Mouse (Mus musculus) MEL (cell line): ENCODE measurements around the gene Rnf26. TPM values are rescaled to one million over a fixed set of nuclear protein-coding genes. Genes with fewer than 3 reads are reported as not detected.

Source experiments
- DNase-seq: peaks from one replicate; pipeline ENCODE4 v3.0.0; 2011; ENCODE audit warnings: low read depth, low spot score
- H3K27ac ChIP-seq: 2 replicates; pipeline ENCODE4 v1.5.1; 2012; ENCODE audit warnings: low read depth, mild to moderate bottlenecking, control low read depth, low read length, moderate library complexity; ENCODE audit not compliant: control insufficient read depth
- H3K27me3 ChIP-seq, 2 experiments: fragments of 150-350 bp in 1 of 2; sonication (generic) in 1 of 2; 2 replicates each; pipeline ENCODE4 v1.6.1; 2012; ENCODE audit warnings: low read length in 2 of 2, mild to moderate bottlenecking in 2 of 2, improper control_type of control experiment in 1 of 2, moderate library complexity in 1 of 2; ENCODE audit not compliant: insufficient read depth in 2 of 2, control insufficient read depth in 1 of 2
- H3K36me3 ChIP-seq, 2 experiments: 2 replicates each; pipeline ENCODE4 v1.6.1; 2012 to 2014; ENCODE audit warnings: low read length in 2 of 2, improper control_type of control experiment in 1 of 2, inconsistent platforms in 1 of 2, mild to moderate bottlenecking in 1 of 2; ENCODE audit not compliant: insufficient read depth in 2 of 2, control insufficient read depth in 1 of 2
- H3K4me1 ChIP-seq, 2 experiments: fragments of 150-350 bp in 1 of 2; sonication (generic) in 1 of 2; 2 replicates each; pipeline ENCODE4 v1.6.1; 2012; ENCODE audit warnings: low read length in 2 of 2, improper control_type of control experiment in 1 of 2, mild to moderate bottlenecking in 1 of 2; ENCODE audit not compliant: insufficient read depth in 2 of 2, control insufficient read depth in 1 of 2
- H3K4me3 ChIP-seq, 2 experiments: fragments of 150-350 bp in 1 of 2; sonication (generic) in 1 of 2; 2 replicates each; pipeline ENCODE4 v1.5.1; 2012; ENCODE audit warnings: low read depth in 2 of 2, low read length in 2 of 2, mild to moderate bottlenecking in 2 of 2, moderate library complexity in 2 of 2, control low read depth in 1 of 2, improper control_type of control experiment in 1 of 2; ENCODE audit not compliant: control insufficient read depth in 1 of 2, insufficient read depth in 1 of 2
- H3K79me2 ChIP-seq: 2 replicates; pipeline ENCODE4 v1.6.1; 2012; ENCODE audit warnings: mild to moderate bottlenecking, low read length, moderate library complexity; ENCODE audit not compliant: control insufficient read depth, poor library complexity, insufficient read depth
- H3K9ac ChIP-seq: 2 replicates; pipeline ENCODE4 v1.6.1; 2012; ENCODE audit warnings: low read depth, mild to moderate bottlenecking, control low read depth, low read length, moderate library complexity; ENCODE audit not compliant: control insufficient read depth, poor library complexity, severe bottlenecking
- H3K9me3 ChIP-seq: fragments of 150-350 bp; sonication (generic); replicated peaks from 2 replicates; pipeline ENCODE4 v1.6.1; 2012; ENCODE audit warnings: mild to moderate bottlenecking, low read length, improper control_type of control experiment, moderate library complexity; ENCODE audit not compliant: insufficient read depth
- BHLHE40 ChIP-seq: IDR thresholded peaks from 2 replicates; pipeline ENCODE4 v1.6.1; 2012; ENCODE audit warnings: low read depth, mild to moderate bottlenecking, inconsistent platforms, low read length, improper control_type of control experiment, borderline replicate concordance
- CHD2 ChIP-seq: IDR thresholded peaks from 2 replicates; pipeline ENCODE4 v1.6.1; 2011; ENCODE audit warnings: low read length, improper control_type of control experiment
- CTCF ChIP-seq, 3 experiments: IDR thresholded peaks in 2 of 3; conservative IDR thresholded peaks in 1 of 3; 2 replicates each; pipeline ENCODE4 v1.5.1; 2011 to 2012; ENCODE audit warnings: low read length in 3 of 3, low read depth in 2 of 3, mild to moderate bottlenecking in 2 of 3, improper control_type of control experiment in 1 of 3, inconsistent platforms in 1 of 3, mixed read lengths in 1 of 3, moderate library complexity in 1 of 3; ENCODE audit not compliant: control insufficient read depth in 1 of 3, insufficient read depth in 1 of 3, poor library complexity in 1 of 3, severe bottlenecking in 1 of 3
- E2F4 ChIP-seq: IDR thresholded peaks from 2 replicates; pipeline ENCODE4 v1.6.1; 2011; ENCODE audit warnings: low read depth, low read length, improper control_type of control experiment, borderline replicate concordance
- ELF1 ChIP-seq: IDR thresholded peaks from 2 replicates; pipeline ENCODE4 v1.6.1; 2014; ENCODE audit warnings: low read depth, mild to moderate bottlenecking, inconsistent platforms, low read length, improper control_type of control experiment, moderate library complexity
- EP300 ChIP-seq, 2 experiments: IDR thresholded peaks; 2 replicates each; pipeline ENCODE4 v1.6.1; 2011; ENCODE audit warnings: improper control_type of control experiment in 2 of 2, low read length in 2 of 2, low read depth in 1 of 2, mild to moderate bottlenecking in 1 of 2
- GABPA ChIP-seq: IDR thresholded peaks from 2 replicates; pipeline ENCODE4 v1.6.1; 2012; ENCODE audit warnings: low read depth, mild to moderate bottlenecking, inconsistent platforms, low read length, improper control_type of control experiment, moderate library complexity
- JUND ChIP-seq: IDR thresholded peaks from 2 replicates; pipeline ENCODE4 v1.6.1; 2011; ENCODE audit warnings: low read depth, mild to moderate bottlenecking, improper control_type of control experiment, low read length
- MAFK ChIP-seq: IDR thresholded peaks from 2 replicates; pipeline ENCODE4 v1.6.1; 2011; ENCODE audit warnings: low read depth, mild to moderate bottlenecking, low read length, improper control_type of control experiment, borderline replicate concordance
- MAX ChIP-seq: IDR thresholded peaks from 2 replicates; pipeline ENCODE4 v1.6.1; 2011; ENCODE audit warnings: low read length, improper control_type of control experiment
- MAZ ChIP-seq: IDR thresholded peaks from 2 replicates; pipeline ENCODE4 v1.6.1; 2012; ENCODE audit warnings: low read depth, mild to moderate bottlenecking, inconsistent platforms, low read length, improper control_type of control experiment
- MEF2A ChIP-seq: IDR thresholded peaks from 2 replicates; pipeline ENCODE4 v1.6.1; 2014; ENCODE audit warnings: low read depth, mild to moderate bottlenecking, inconsistent platforms, low read length, improper control_type of control experiment; ENCODE audit not compliant: poor library complexity, insufficient replicate concordance, severe bottlenecking; ENCODE audit errors: extremely low read depth
- MXI1 ChIP-seq: IDR thresholded peaks from 2 replicates; pipeline ENCODE4 v1.6.1; 2011; ENCODE audit warnings: mild to moderate bottlenecking, low read depth, low read length, improper control_type of control experiment
- MYB ChIP-seq: IDR thresholded peaks from 2 replicates; pipeline ENCODE4 v1.6.1; 2011; ENCODE audit warnings: mild to moderate bottlenecking, low read depth, low read length, improper control_type of control experiment
- MYC ChIP-seq: IDR thresholded peaks from 2 replicates; pipeline ENCODE4 v1.6.1; 2011; ENCODE audit warnings: low read depth, mild to moderate bottlenecking, low read length, improper control_type of control experiment, moderate library complexity
- NRF1 ChIP-seq: IDR thresholded peaks from 2 replicates; pipeline ENCODE4 v1.6.1; 2014; ENCODE audit warnings: low read depth, mild to moderate bottlenecking, inconsistent platforms, low read length, improper control_type of control experiment, moderate library complexity; ENCODE audit not compliant: poor library complexity, insufficient read depth, severe bottlenecking
- POLR2AphosphoS2 ChIP-seq: IDR thresholded peaks from 2 replicates; pipeline ENCODE4 v1.6.1; 2011; ENCODE audit warnings: low read length, improper control_type of control experiment
- RAD21 ChIP-seq: IDR thresholded peaks from 2 replicates; pipeline ENCODE4 v1.6.1; 2011; ENCODE audit warnings: mild to moderate bottlenecking, low read depth, low read length, improper control_type of control experiment
- SIN3A ChIP-seq: IDR thresholded peaks from 2 replicates; pipeline ENCODE4 v1.6.1; 2012; ENCODE audit warnings: low read length, improper control_type of control experiment, inconsistent platforms
- SMC3 ChIP-seq: IDR thresholded peaks from 2 replicates; pipeline ENCODE4 v1.6.1; 2011; ENCODE audit warnings: low read depth, low read length, improper control_type of control experiment
- TCF12 ChIP-seq: IDR thresholded peaks from 2 replicates; pipeline ENCODE4 v1.6.1; 2014; ENCODE audit warnings: low read depth, mild to moderate bottlenecking, inconsistent platforms, low read length, improper control_type of control experiment, moderate library complexity
- UBTF ChIP-seq: IDR thresholded peaks from 2 replicates; pipeline ENCODE4 v1.6.1; 2012; ENCODE audit warnings: low read depth, mild to moderate bottlenecking, inconsistent platforms, low read length, improper control_type of control experiment, moderate library complexity, borderline replicate concordance; ENCODE audit not compliant: insufficient read depth
- USF1 ChIP-seq: IDR thresholded peaks from 2 replicates; pipeline ENCODE4 v1.6.1; 2014; ENCODE audit warnings: low read depth, mild to moderate bottlenecking, inconsistent platforms, low read length, improper control_type of control experiment, moderate library complexity
- ZC3H11A ChIP-seq: IDR thresholded peaks from 2 replicates; pipeline ENCODE4 v1.6.1; 2012; ENCODE audit warnings: low read depth, mild to moderate bottlenecking, inconsistent platforms, low read length, improper control_type of control experiment
- ZMIZ1 ChIP-seq: IDR thresholded peaks from 2 replicates; pipeline ENCODE4 v1.6.1; 2012; ENCODE audit warnings: low read depth, mild to moderate bottlenecking, inconsistent platforms, low read length, improper control_type of control experiment, moderate library complexity
- ZNF384 ChIP-seq: IDR thresholded peaks from 2 replicates; pipeline ENCODE4 v1.6.1; 2012; ENCODE audit warnings: low read depth, mild to moderate bottlenecking, inconsistent platforms, low read length, improper control_type of control experiment
- polyA plus RNA-seq, 2 experiments: library from polyadenylated mRNA; stranded (reverse) in 1 of 2; unstranded in 1 of 2; fragments of >175 nt in 1 of 2; fragments of >200 nt in 1 of 2; gene quantifications; 2 replicates each; pipeline versions ENCODE4 v1.2.1 to v1.2.4; 2012; ENCODE audit warnings: low replicate concordance in 2 of 2, low read depth in 1 of 2; ENCODE audit not compliant: insufficient read length in 2 of 2, insufficient read depth in 1 of 2, missing spikeins in 1 of 2
- total RNA-seq: library from RNA; depleted of rRNA; stranded (reverse); fragments of 300-350 nt; gene quantifications from 2 replicates; pipeline ENCODE4 v1.2.3, GENCODE M21; 2012

The Rnf26 gene
- total and polyA plus RNA-seq, 3 experiments: 14.0 to 55.1 TPM; not detected in 1

DNA sequence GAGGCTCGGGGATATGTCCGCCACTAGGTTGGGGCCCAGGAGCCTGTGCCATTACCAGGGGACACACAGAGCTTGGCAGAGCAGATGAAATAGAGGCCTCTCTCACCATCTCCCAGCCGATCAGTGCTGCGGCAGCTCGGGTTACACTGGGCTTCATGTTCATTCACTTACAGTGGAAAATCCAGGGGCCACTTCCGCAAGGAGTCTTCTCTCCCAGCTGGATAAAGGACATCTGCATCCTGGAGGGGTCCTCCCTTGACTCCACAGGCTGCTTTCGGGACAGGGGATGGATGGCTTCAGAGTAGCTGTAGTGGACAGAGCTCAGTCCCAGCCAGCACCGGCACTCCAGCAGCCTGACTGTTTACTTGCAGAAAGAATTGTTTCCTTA, 42.5 kb downstream of the Rnf26 start:
- no peaks in the 10 kb centered on the region; the same call in 1 of the 2 replicates for H3K79me2 ChIP-seq
- DNase-seq: no peak
- no peak overlapping the region for H3K9ac ChIP-seq
- no peaks in the 10 kb centered on the region for H3K9me3 ChIP-seq
- no peaks in the 10 kb centered on the region for H3K27me3 ChIP-seq
- H3K4me1 ChIP-seq: peaks cover 0 to 10% of the 10 kb centered on the region in 2 experiments; a peak in 1 of 4 replicates
- TF ChIP-seq USF1 (no peak), JUND (no peak), POLR2AphosphoS2 (no peak), MEF2A (no peak), UBTF (no peak)
- TF ChIP-seq, all 39 proteins: peak for 0
- peaks cover 0 to 3% of the 10 kb centered on the region in 2 experiments; a peak in 1 of 4 replicates for H3K36me3 ChIP-seq
- no peak overlapping the region for H3K4me3 ChIP-seq
- no peak overlapping the region for H3K27ac ChIP-seq

DNA sequence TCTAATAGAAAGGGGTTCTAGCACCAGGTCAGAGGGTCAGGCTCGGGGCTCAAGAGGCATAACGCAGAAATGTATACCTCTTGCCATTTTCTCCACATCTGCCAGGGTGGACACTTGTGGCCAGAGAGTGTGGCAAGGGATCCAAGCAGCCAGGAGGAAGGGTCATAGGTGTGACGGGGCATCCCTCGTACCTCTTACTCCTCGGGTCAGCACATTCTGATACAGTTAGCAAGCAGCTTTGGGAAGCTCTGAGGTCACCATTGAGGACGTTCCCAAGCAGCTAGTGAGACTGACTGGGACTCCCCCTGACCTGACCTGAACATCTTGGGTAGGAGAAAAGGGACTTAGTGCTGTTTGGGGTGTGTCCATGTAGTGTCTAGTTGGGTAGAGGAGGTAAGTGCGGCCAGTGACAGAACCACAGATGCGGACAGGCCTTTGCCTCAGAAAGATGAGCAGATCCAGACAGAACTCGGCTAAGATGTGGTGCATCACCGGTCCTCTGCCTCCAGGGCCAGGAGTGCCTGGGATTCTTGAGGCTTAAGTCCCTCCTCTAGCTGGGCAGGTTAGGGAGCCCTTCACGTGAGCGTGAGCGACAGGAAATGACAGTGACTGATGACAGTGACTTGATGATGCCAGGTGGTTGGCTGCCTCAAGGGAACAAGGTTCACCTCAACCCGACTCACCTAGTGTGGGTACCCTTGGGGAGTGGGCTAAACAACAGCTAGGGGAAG, 43.0 kb downstream of the Rnf26 start:
- no peak for DNase-seq

DNA sequence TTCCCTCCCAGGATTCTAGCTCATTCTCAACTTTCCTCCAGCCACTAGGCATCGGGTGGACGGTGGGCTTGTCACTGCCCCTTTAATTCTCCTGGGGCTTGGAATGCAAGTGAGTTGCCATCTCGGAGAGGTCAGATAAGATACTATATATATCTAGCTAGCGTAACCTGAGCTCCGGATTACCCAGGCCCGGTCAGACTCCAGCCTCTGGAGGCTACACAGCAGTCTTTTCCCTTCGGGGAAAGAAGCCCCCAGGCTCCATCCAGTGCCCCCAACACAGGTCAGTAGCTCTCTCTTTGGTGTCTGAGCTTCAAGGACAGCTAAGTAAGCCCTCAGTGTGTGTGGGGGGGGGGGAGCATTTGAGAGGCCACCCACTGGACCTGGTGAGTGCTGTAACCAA, 44.1 kb downstream of the Rnf26 start:
- Histone ChIP-seq H3K27me3 (no peaks in the 10 kb centered on the region), H3K9me3 (no peaks in the 10 kb centered on the region), H3K36me3 (peaks cover 0 to 3% of the 10 kb centered on the region in 2 experiments; a peak in 1 of 4 replicates), H3K4me3 (no peak overlapping the region), H3K27ac (no peak overlapping the region), H3K9ac (no peak overlapping the region), H3K79me2 (no peaks in the 10 kb centered on the region; the same call in 1 of the 2 replicates), H3K4me1 (peaks cover 0 to 10% of the 10 kb centered on the region in 2 experiments; a peak in 2 of 4 replicates)
- DNase-seq: no peak
- TF ChIP-seq UBTF (no peak), MAFK (no peak), POLR2AphosphoS2 (no peak), ZNF384 (no peak), NRF1 (no peak), MAX (no peak), CTCF (IDR thresholded peaks at IDR 0.05 in 2 of 3, conservative IDR thresholded peaks at IDR 0.05 in 1 of 3; ENCODE audit: control insufficient read depth in 1 of 3, insufficient read depth in 1 of 3, low read depth in 2 of 3, low read length in 3 of 3, poor library complexity in 1 of 3, severe bottlenecking in 1 of 3) (no peak), TCF12 (no peak), ZC3H11A (no peak)

More for the DNA sequence above, 43.0 kb downstream of the Rnf26 start:
- Histone ChIP-seq H3K9ac (no peak overlapping the region), H3K27ac (no peak overlapping the region), H3K4me1 (peaks cover 0 to 10% of the 10 kb centered on the region in 2 experiments; a peak in 1 of 4 replicates), H3K36me3 (peaks cover 0 to 3% of the 10 kb centered on the region in 2 experiments; a peak in 1 of 4 replicates), H3K79me2 (no peaks in the 10 kb centered on the region; the same call in 1 of the 2 replicates), H3K4me3 (no peak overlapping the region), H3K27me3 (no peaks in the 10 kb centered on the region)
- TF ChIP-seq ELF1 (no peak), ZMIZ1 (no peak), USF1 (no peak), SIN3A (no peak), GABPA (no peak), MYC (no peak), SMC3 (no peak), MXI1 (no peak), POLR2AphosphoS2 (no peak), BHLHE40 (no peak), MYB (no peak), EP300 (IDR thresholded peaks at IDR 0.05; ENCODE audit: low read depth in 1 of 2, low read length in 2 of 2) (no peak), MAFK (no peak), MAZ (no peak), CHD2 (no peak), E2F4 (no peak), RAD21 (no peak)
- TF ChIP-seq, all 39 proteins: peak for 0
- no peaks in the 10 kb centered on the region for H3K9me3 ChIP-seq
